Mouse (Mus musculus): Measurements from ENCODE around the gene Mindy4. TPM values are rescaled to one million over a fixed set of nuclear protein-coding genes. Genes with fewer than 3 reads are reported as not detected.
"Not testable (repeated sequence)": the region's sequence is repeated elsewhere in the genome, so short reads cannot be mapped to it uniquely, and the experiment has no call there.

Gene Mindy4
- total RNA-seq, 1 experiment: 3.0 TPM

- in situ Hi-C loops (cut with MboI; ENCODE audit: low sequenced_read_pairs in 2 of 2, unreplicated experiment in 2 of 2): no loop called here
These were observed 26.0 kb upstream of the Mindy4 start for GRCm38 (mm10) chr6:55177060-55177732.

GRCm38 (mm10) chr6:55179560-55179959, 23.6 kb upstream of the Mindy4 start:
- H3K9ac ChIP-seq (ENCODE audit: insufficient read depth, low read depth, low read length, poor library complexity, severe bottlenecking): no peak overlapping the region
- in situ Hi-C loops (cut with MboI; ENCODE audit: low sequenced_read_pairs in 2 of 2, unreplicated experiment in 2 of 2): no loop called here
- no peak overlapping the region for H3K4me3 ChIP-seq (ENCODE audit: insufficient read depth in 1 of 2, low read depth in 1 of 2, low read length in 2 of 2, poor library complexity in 1 of 2, severe bottlenecking in 1 of 2)
- no peaks in the 10 kb centered on the region for H3K36me3 ChIP-seq (ENCODE audit: control insufficient read depth, insufficient read depth, low read length, poor library complexity, severe bottlenecking)
- peaks cover 3% of the 10 kb centered on the region; the same call in 1 of the 2 replicates for H3K9me3 ChIP-seq (ENCODE audit: control insufficient read depth, insufficient read depth, low read depth, low read length)
- H3K27ac ChIP-seq (ENCODE audit: insufficient read depth, low read depth, low read length, poor library complexity, severe bottlenecking): no peak overlapping the region
- H3K4me1 ChIP-seq (ENCODE audit: control insufficient read depth in 2 of 2, insufficient read depth in 2 of 2, low read length in 2 of 2, poor library complexity in 1 of 2): no peaks in the 10 kb centered on the region
- TF ChIP-seq HCFC1 (IDR thresholded peaks at IDR 0.05; ENCODE audit: borderline replicate concordance, insufficient read depth, low read length): no peak
- no peak for TF ChIP-seq CHD2 (IDR thresholded peaks at IDR 0.05; ENCODE audit: low read depth, low read length)
- TF ChIP-seq ZC3H11A (IDR thresholded peaks at IDR 0.05; ENCODE audit: borderline replicate concordance, low read depth, low read length): no peak
- TF ChIP-seq MAFK (IDR thresholded peaks at IDR 0.05; ENCODE audit: insufficient read depth, low read depth, low read length): no peak
- no peak for TF ChIP-seq ZNF384 (IDR thresholded peaks at IDR 0.05; ENCODE audit: low read depth, low read length)
- DNase-seq (ENCODE audit: low read depth, low spot score): no peak

More at GRCm38 (mm10) chr6:55177060-55177732, 26.0 kb upstream of the Mindy4 start:
- DNase-seq (ENCODE audit: low read depth, low spot score): no peak
- Histone ChIP-seq H3K4me3 (ENCODE audit: insufficient read depth in 1 of 2, low read depth in 1 of 2, low read length in 2 of 2, poor library complexity in 1 of 2, severe bottlenecking in 1 of 2) (no peak overlapping the region), H3K36me3 (ENCODE audit: control insufficient read depth, insufficient read depth, low read length, poor library complexity, severe bottlenecking) (no peaks in the 10 kb centered on the region), H3K4me1 (ENCODE audit: control insufficient read depth in 2 of 2, insufficient read depth in 2 of 2, low read length in 2 of 2, poor library complexity in 1 of 2) (no peaks in the 10 kb centered on the region), H3K9me3 (ENCODE audit: control insufficient read depth, insufficient read depth, low read depth, low read length) (no peaks in the 10 kb centered on the region), H3K9ac (ENCODE audit: insufficient read depth, low read depth, low read length, poor library complexity, severe bottlenecking) (no peak overlapping the region), H3K27ac (ENCODE audit: insufficient read depth, low read depth, low read length, poor library complexity, severe bottlenecking) (no peak overlapping the region)
- TF ChIP-seq MAFK (IDR thresholded peaks at IDR 0.05; ENCODE audit: insufficient read depth, low read depth, low read length) (no peak), HCFC1 (IDR thresholded peaks at IDR 0.05; ENCODE audit: borderline replicate concordance, insufficient read depth, low read length) (no peak), ZNF384 (IDR thresholded peaks at IDR 0.05; ENCODE audit: low read depth, low read length) (no peak), ZC3H11A (IDR thresholded peaks at IDR 0.05; ENCODE audit: borderline replicate concordance, low read depth, low read length) (no peak), CHD2 (IDR thresholded peaks at IDR 0.05; ENCODE audit: low read depth, low read length) (no peak)

- DNase-seq (ENCODE audit: low read depth, low spot score): no peak
- in situ Hi-C loops (cut with MboI; ENCODE audit: low sequenced_read_pairs in 2 of 2, unreplicated experiment in 2 of 2): no loop called here
- Histone ChIP-seq H3K4me1 (ENCODE audit: control insufficient read depth in 2 of 2, insufficient read depth in 2 of 2, low read length in 2 of 2, poor library complexity in 1 of 2) (no peaks in the 10 kb centered on the region), H3K36me3 (ENCODE audit: control insufficient read depth, insufficient read depth, low read length, poor library complexity, severe bottlenecking) (no peaks in the 10 kb centered on the region), H3K9me3 (ENCODE audit: control insufficient read depth, insufficient read depth, low read depth, low read length) (peaks cover 3% of the 10 kb centered on the region; the same call in 1 of the 2 replicates), H3K4me3 (ENCODE audit: insufficient read depth in 1 of 2, low read depth in 1 of 2, low read length in 2 of 2, poor library complexity in 1 of 2, severe bottlenecking in 1 of 2) (no peak overlapping the region), H3K27ac (ENCODE audit: insufficient read depth, low read depth, low read length, poor library complexity, severe bottlenecking) (no peak overlapping the region), H3K9ac (ENCODE audit: insufficient read depth, low read depth, low read length, poor library complexity, severe bottlenecking) (no peak overlapping the region)
- TF ChIP-seq HCFC1 (IDR thresholded peaks at IDR 0.05; ENCODE audit: borderline replicate concordance, insufficient read depth, low read length) (no peak), CHD2 (IDR thresholded peaks at IDR 0.05; ENCODE audit: low read depth, low read length) (no peak), ZC3H11A (IDR thresholded peaks at IDR 0.05; ENCODE audit: borderline replicate concordance, low read depth, low read length) (no peak), MAFK (IDR thresholded peaks at IDR 0.05; ENCODE audit: insufficient read depth, low read depth, low read length) (no peak), ZNF384 (IDR thresholded peaks at IDR 0.05; ENCODE audit: low read depth, low read length) (no peak)
These were observed 20.3 kb upstream of the Mindy4 start for GRCm38 (mm10) chr6:55182655-55183430.

GRCm38 (mm10) chr6:55187827-55188226, 15.4 kb upstream of the Mindy4 start:
- H3K9me3 ChIP-seq (ENCODE audit: control insufficient read depth, insufficient read depth, low read depth, low read length); in situ Hi-C loops (cut with MboI; ENCODE audit: low sequenced_read_pairs in 2 of 2, unreplicated experiment in 2 of 2); H3K4me1 ChIP-seq (ENCODE audit: control insufficient read depth in 2 of 2, insufficient read depth in 2 of 2, low read length in 2 of 2, poor library complexity in 1 of 2); H3K4me3 ChIP-seq (ENCODE audit: insufficient read depth in 1 of 2, low read depth in 1 of 2, low read length in 2 of 2, poor library complexity in 1 of 2, severe bottlenecking in 1 of 2); DNase-seq (ENCODE audit: low read depth, low spot score); H3K36me3 ChIP-seq (ENCODE audit: control insufficient read depth, insufficient read depth, low read length, poor library complexity, severe bottlenecking); H3K9ac ChIP-seq (ENCODE audit: insufficient read depth, low read depth, low read length, poor library complexity, severe bottlenecking); H3K27ac ChIP-seq (ENCODE audit: insufficient read depth, low read depth, low read length, poor library complexity, severe bottlenecking): not testable (repeated sequence)
